Mouse (Mus musculus) layer of hippocampus, adult 11-12 months (tissue): ENCODE measurements around the gene Aspm.
"Not testable (repeated sequence)": the region's sequence is repeated elsewhere in the genome, so short reads cannot be mapped to it uniquely, and the experiment has no call there.

Experiments used
- DNase-seq: peaks from one replicate; pipeline ENCODE4 v3.0.0; 2022; ENCODE audit warnings: low spot score

The Aspm gene

GRCm38 (mm10) chr1:139454340-139455225 is at the start of gene Aspm:
Gene Aspm (plus strand): TSS chr1:139454772.
- peak; percentile 89 for DNase-seq

- no peak for DNase-seq
Observed at GRCm38 (mm10) chr1:139405766-139406165, 48.8 kb upstream of the Aspm start.

- DNase-seq: no peak
Observed at GRCm38 (mm10) chr1:139407701-139408100, 46.9 kb upstream of the Aspm start.

- DNase-seq: not testable (repeated sequence)
Observed at GRCm38 (mm10) chr1:139412365-139412764, 42.2 kb upstream of the Aspm start.

- DNase-seq: no peak
Observed at GRCm38 (mm10) chr1:139413465-139413864, 41.1 kb upstream of the Aspm start.

GRCm38 (mm10) chr1:139421521-139421874 is 33.1 kb upstream of the Aspm start:
- no peak for DNase-seq

- DNase-seq: peak; percentile 88
Observed at GRCm38 (mm10) chr1:139421875-139422791, 32.4 kb upstream of the Aspm start, which contains the start of gene Zbtb41. Gene Zbtb41 (plus strand): TSS chr1:139422288.

GRCm38 (mm10) chr1:139422941-139423340 is 31.6 kb upstream of the Aspm start:
- no peak for DNase-seq

- no peak for DNase-seq
Observed at GRCm38 (mm10) chr1:139423931-139424330, 30.6 kb upstream of the Aspm start.

- no peak for DNase-seq
Observed at GRCm38 (mm10) chr1:139425006-139425405, 29.6 kb upstream of the Aspm start.

- peak; percentile 22 for DNase-seq
Observed at GRCm38 (mm10) chr1:139438373-139438772, 16.2 kb upstream of the Aspm start.

- not testable (repeated sequence) for DNase-seq
Observed at GRCm38 (mm10) chr1:139443103-139443502, 11.5 kb upstream of the Aspm start.

GRCm38 (mm10) chr1:139455226-139455869 is 776 bp downstream of the Aspm start:
- DNase-seq: no peak

- no peak for DNase-seq
Observed at GRCm38 (mm10) chr1:139460807-139461206, 6.2 kb downstream of the Aspm start.

- DNase-seq: no peak
Observed at GRCm38 (mm10) chr1:139465936-139466335, 11.4 kb downstream of the Aspm start.

- peak; percentile 15 for DNase-seq
Observed at GRCm38 (mm10) chr1:139478898-139479297, 24.3 kb downstream of the Aspm start.

GRCm38 (mm10) chr1:139480246-139480645 is 25.7 kb downstream of the Aspm start:
- DNase-seq: no peak

- no peak for DNase-seq
Observed at GRCm38 (mm10) chr1:139481146-139481545, 26.6 kb downstream of the Aspm start.

GRCm38 (mm10) chr1:139494630-139495029 is 40.1 kb downstream of the Aspm start:
- DNase-seq: no peak

GRCm38 (mm10) chr1:139495408-139495807 is 40.8 kb downstream of the Aspm start:
- DNase-seq: no peak

GRCm38 (mm10) chr1:139496212-139496611 is 41.6 kb downstream of the Aspm start:
- DNase-seq: no peak

- no peak for DNase-seq
Observed at GRCm38 (mm10) chr1:139499751-139500150, 45.2 kb downstream of the Aspm start.
